Mouse (Mus musculus) midbrain, embryonic 14.5 days (tissue): ENCODE data around the gene Plppr2. TPM values are rescaled to one million over a fixed set of nuclear protein-coding genes. Genes with fewer than 3 reads are reported as not detected.
A peak's percentile ranks its signal among the peaks of the same experiment; 100 is the strongest.

ENCODE experiments used
- ATAC-seq: fragments of 200-750 bp; cut with Nextera tagmentation; 2 replicates; pipeline ENCODE4 v1.8.0; 2017; ENCODE audit warnings: moderate number of reproducible peaks, moderate library complexity; ENCODE audit not compliant: low FRiP score, low TSS enrichment
- DNase-seq: peaks from one replicate; pipeline ENCODE4 v3.0.0-alpha.2; 2015
- H3K27ac ChIP-seq: fragments of 300-500 bp; sonication (generic); replicated peaks from 2 replicates; pipeline ENCODE4 v1.5.1; 2014; ENCODE audit warnings: mild to moderate bottlenecking, low read depth, low read length, moderate library complexity
- H3K27me3 ChIP-seq: fragments of 300-500 bp; sonication (generic); 2 replicates; pipeline ENCODE4 v1.6.1; 2014; ENCODE audit warnings: low read length, control low read depth, mixed read lengths; ENCODE audit not compliant: control insufficient read depth, insufficient read depth
- H3K36me3 ChIP-seq: fragments of 300-500 bp; sonication (generic); 2 replicates; pipeline ENCODE4 v1.6.1; 2014; ENCODE audit warnings: low read length, control low read depth; ENCODE audit not compliant: control insufficient read depth, insufficient read depth
- H3K4me1 ChIP-seq: fragments of 300-500 bp; sonication (generic); 2 replicates; pipeline ENCODE4 v1.6.1; 2014; ENCODE audit warnings: mild to moderate bottlenecking, antibody characterized with exemption, low read length, control low read depth; ENCODE audit not compliant: control insufficient read depth, insufficient read depth
- H3K4me2 ChIP-seq: fragments of 300-500 bp; sonication (generic); 2 replicates; pipeline ENCODE4 v1.6.1; 2014; ENCODE audit warnings: mild to moderate bottlenecking, low read length, moderate library complexity
- H3K4me3 ChIP-seq: fragments of 300-500 bp; sonication (generic); replicated peaks from 2 replicates; pipeline ENCODE4 v1.5.1; 2014; ENCODE audit warnings: low read depth, low read length
- H3K9ac ChIP-seq: fragments of 300-500 bp; sonication (generic); replicated peaks from 2 replicates; pipeline ENCODE4 v1.6.1; 2014; ENCODE audit warnings: mild to moderate bottlenecking, low read length, moderate library complexity
- H3K9me3 ChIP-seq: fragments of 300-500 bp; sonication (generic); 2 replicates; pipeline ENCODE4 v1.6.1; 2016; ENCODE audit warnings: low read length, control low read depth, mixed read lengths; ENCODE audit not compliant: control insufficient read depth
- WGBS: fragments of 180-500 bp; shearing (Covaris S2); extraction: QIAGEN DNeasy Blood & Tissue Kit; methylation state at CpG from one replicate; pipeline ENCODE4 v1.1.7; 2014; 5-methylcytosine and 5-hydroxymethylcytosine counted together
- polyA plus RNA-seq: library from polyadenylated mRNA; unstranded; fragments of >200 nt; fragmentation: Nextera tagmentation; extraction: Ambion mirVana; gene quantifications from 2 replicates; pipeline ENCODE4 v1.2.1, GENCODE M21; 2014

Gene Plppr2
- polyA plus RNA-seq, 1 experiment from 2014 or later, result 91.3 TPM

GRCm38 (mm10) chr9:21960558-21961208, 23.9 kb downstream of the Plppr2 start:
- H3K36me3 ChIP-seq, result no peaks in the 10 kb centered on the region
- H3K9me3 ChIP-seq, result no peaks in the 10 kb centered on the region
- peaks cover 43% of the 10 kb centered on the region for H3K27me3 ChIP-seq
- H3K9ac ChIP-seq, result no peak overlapping the region
- no peak overlapping the region for H3K4me2 ChIP-seq
- ATAC-seq, result no peak
- WGBS, result 11% methylated on average over 26 of the region's 26 CpGs
- DNase-seq, result no peak
- peaks cover 20% of the 10 kb centered on the region for H3K4me1 ChIP-seq
- no peak overlapping the region for H3K27ac ChIP-seq
- H3K4me3 ChIP-seq, result no peak overlapping the region

- WGBS, result 1% methylated on average over 35 of the region's 35 CpGs
- peak overlapping the region; percentile 55 for H3K4me2 ChIP-seq
- peak overlapping the region; percentile 34; the same call in 1 of the 2 replicates for H3K9ac ChIP-seq
- no peaks in the 10 kb centered on the region for H3K9me3 ChIP-seq
- DNase-seq (no peak), ATAC-seq (no peak)
- no peaks in the 10 kb centered on the region for H3K36me3 ChIP-seq
- H3K27ac ChIP-seq, result no peak overlapping the region
- peaks cover 17% of the 10 kb centered on the region for H3K4me1 ChIP-seq
- peak overlapping the region; percentile 32 for H3K4me3 ChIP-seq
- H3K27me3 ChIP-seq, result peaks cover 43% of the 10 kb centered on the region
Measured at GRCm38 (mm10) chr9:21961366-21961980, 24.6 kb downstream of the Plppr2 start.

GRCm38 (mm10) chr9:21962010-21962409, 25.2 kb downstream of the Plppr2 start:
- Histone ChIP-seq H3K27me3 (peaks cover 43% of the 10 kb centered on the region), H3K9ac (peak overlapping the region; percentile 34; the same call in 1 of the 2 replicates), H3K27ac (no peak overlapping the region), H3K36me3 (no peaks in the 10 kb centered on the region), H3K9me3 (no peaks in the 10 kb centered on the region), H3K4me2 (peak overlapping the region; percentile 55), H3K4me1 (peaks cover 14% of the 10 kb centered on the region), H3K4me3 (peak overlapping the region; percentile 32)
- ATAC-seq, result no peak
- 0% methylated on average over 15 of the region's 15 CpGs for WGBS
- DNase-seq, result no peak

GRCm38 (mm10) chr9:21962416-21963059, 25.7 kb downstream of the Plppr2 start:
- Histone ChIP-seq H3K9me3 (no peaks in the 10 kb centered on the region), H3K27me3 (peaks cover 43% of the 10 kb centered on the region), H3K4me1 (peaks cover 14% of the 10 kb centered on the region), H3K4me3 (peak overlapping the region; percentile 32), H3K9ac (peak overlapping the region; percentile 34; the same call in 1 of the 2 replicates), H3K27ac (no peak overlapping the region), H3K36me3 (no peaks in the 10 kb centered on the region), H3K4me2 (peak overlapping the region; percentile 55)
- ATAC-seq (peak; percentile 54; the same call in 1 of the 2 replicates), DNase-seq (peak; percentile 75)
- WGBS, result 4% methylated on average over 34 of the region's 34 CpGs

- Histone ChIP-seq H3K27me3 (peaks cover 43% of the 10 kb centered on the region), H3K4me1 (peaks cover 14% of the 10 kb centered on the region), H3K4me3 (peak within 1 kb of the TSS; percentile 32), H3K9me3 (no peaks in the 10 kb centered on the region), H3K36me3 (no peaks in the 10 kb centered on the region), H3K27ac (no peak within 1 kb of the TSS), H3K4me2 (peak within 1 kb of the TSS; percentile 55), H3K9ac (peak within 1 kb of the TSS; percentile 34; the same call in 1 of the 2 replicates)
- 10% methylated on average over 8 of the region's 8 CpGs for WGBS
- DNase-seq, result no peak
- ATAC-seq, result no peak
Measured at GRCm38 (mm10) chr9:21963417-21963816, 26.6 kb downstream of the Plppr2 start, which contains the start of gene Epor. Gene Epor (minus strand): TSS chr9:21963506.

- no peak overlapping the region for H3K4me2 ChIP-seq
- 79% methylated on average over 6 of the region's 6 CpGs for WGBS
- no peak for DNase-seq
Measured at GRCm38 (mm10) chr9:21968883-21969282, 32.0 kb downstream of the Plppr2 start.

GRCm38 (mm10) chr9:21969304-21969703, 32.5 kb downstream of the Plppr2 start:
- no peak for DNase-seq
- Histone ChIP-seq H3K27me3 (no peaks in the 10 kb centered on the region), H3K36me3 (no peaks in the 10 kb centered on the region), H3K4me1 (no peaks in the 10 kb centered on the region), H3K4me2 (no peak overlapping the region), H3K27ac (no peak overlapping the region), H3K9ac (no peak overlapping the region), H3K9me3 (no peaks in the 10 kb centered on the region), H3K4me3 (no peak overlapping the region)
- WGBS, result 94% methylated on average over 4 of the region's 4 CpGs
- no peak for ATAC-seq

More at GRCm38 (mm10) chr9:21968883-21969282, 32.0 kb downstream of the Plppr2 start:
- Histone ChIP-seq H3K4me1 (no peaks in the 10 kb centered on the region), H3K9me3 (no peaks in the 10 kb centered on the region), H3K9ac (no peak overlapping the region), H3K27me3 (no peaks in the 10 kb centered on the region), H3K4me3 (no peak overlapping the region), H3K27ac (no peak overlapping the region), H3K36me3 (no peaks in the 10 kb centered on the region)
- ATAC-seq, result no peak

- no peaks in the 10 kb centered on the region for H3K27me3 ChIP-seq
- ATAC-seq (no peak), DNase-seq (no peak)
- H3K9me3 ChIP-seq, result no peaks in the 10 kb centered on the region
- no peak overlapping the region for H3K27ac ChIP-seq
- no peak overlapping the region for H3K4me3 ChIP-seq
- no peak overlapping the region for H3K4me2 ChIP-seq
- H3K36me3 ChIP-seq, result no peaks in the 10 kb centered on the region
- no peak overlapping the region for H3K9ac ChIP-seq
- no peaks in the 10 kb centered on the region for H3K4me1 ChIP-seq
- 89% methylated on average over 10 of the region's 10 CpGs for WGBS
Measured at GRCm38 (mm10) chr9:21976626-21977175, 39.9 kb downstream of the Plppr2 start.
